ENCODE assay signal across 25 mouse cellular contexts in the genomic region with DNA sequence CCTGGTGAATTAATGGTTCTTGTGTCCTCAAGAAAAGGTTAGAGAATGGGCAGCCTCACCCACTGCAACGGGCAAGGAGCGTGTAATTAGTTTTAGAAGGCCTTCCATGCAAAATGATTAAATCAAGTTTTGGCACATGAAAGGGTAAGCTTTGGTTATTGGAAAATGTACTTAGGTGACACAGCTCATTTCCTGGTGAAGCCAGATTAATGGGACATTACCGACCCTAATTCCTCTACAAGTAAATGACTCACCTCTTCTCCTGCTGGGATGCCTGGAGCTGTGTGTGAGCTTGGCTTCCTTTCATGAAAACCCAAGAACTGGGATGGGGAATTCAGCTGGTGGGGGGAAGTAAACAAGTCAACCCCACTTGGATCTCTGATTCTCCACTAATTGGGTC.
DNase-seq lines count a peak whose midpoint lies in the region; ATAC-seq and TF ChIP-seq lines count a peak whose summit lies in the region.
"Had no signal": no experiment of that assay in that cellular context is flagged by ENCODE, and none has a peak within 500 bp of the region (broad histone marks: within the 10 kb centered on the region; RNA-seq: fewer than 3 reads in every experiment).

No protein-coding gene starts in this region.

- H3K9ac ChIP-seq in embryonic facial prominence, embryonic 15.5 days = no peak overlapping the region
- H3K9ac ChIP-seq in kidney, postnatal 0 days (ENCODE audit: low read depth, low read length) = no peak overlapping the region
- H3K9ac ChIP-seq: forebrain, embryonic 13.5 days; heart, embryonic 15.5 days; hindbrain, embryonic 15.5 days; intestine, embryonic 15.5 days; liver, embryonic 15.5 days; lung, embryonic 15.5 days had no signal

- no peak for TF ChIP-seq CTCF in kidney, postnatal 0 days (IDR thresholded peaks at IDR 0.05; ENCODE audit: low read depth)

- no peak for ATAC-seq in embryonic facial prominence, embryonic 15.5 days (ENCODE audit: insufficient number of reproducible peaks, low FRiP score, low TSS enrichment, low read depth)
- ATAC-seq in kidney, postnatal 0 days (replicated peaks; ENCODE audit: low FRiP score, low read depth) = no peak
- ATAC-seq in erythroblast, adult 5-6 weeks (replicated peaks; ENCODE audit: low FRiP score, poor library complexity, severe bottlenecking) = no peak
- ATAC-seq: forebrain, embryonic 13.5 days; intestine, embryonic 15.5 days had no signal

- no peak overlapping the region for H3K4me3 ChIP-seq in embryonic facial prominence, embryonic 15.5 days (replicated peaks)
- no peak overlapping the region for H3K4me3 ChIP-seq in kidney, postnatal 0 days (replicated peaks; ENCODE audit: low read depth, low read length)
- H3K4me3 ChIP-seq: forebrain, embryonic 13.5 days; heart, adult 2 months; heart, embryonic 15.5 days; hindbrain, embryonic 15.5 days; intestine, embryonic 15.5 days; left cerebral cortex, adult 2 months; liver, embryonic 15.5 days; lung, embryonic 15.5 days; megakaryocyte, embryonic 14.5 days had no signal

- H3K27ac ChIP-seq in embryonic facial prominence, embryonic 15.5 days (replicated peaks) = peak overlapping the region; percentile 82; the same call in 1 of the 2 replicates
- no peak overlapping the region for H3K27ac ChIP-seq in kidney, postnatal 0 days
- H3K27ac ChIP-seq: forebrain, embryonic 13.5 days; heart, adult 2 months; heart, embryonic 15.5 days; hindbrain, embryonic 15.5 days; intestine, embryonic 15.5 days; left cerebral cortex, adult 2 months; liver, embryonic 15.5 days; lung, embryonic 15.5 days had no signal

- H3K27me3 ChIP-seq in embryonic facial prominence, embryonic 15.5 days = no peaks in the 10 kb centered on the region
- no peaks in the 10 kb centered on the region for H3K27me3 ChIP-seq in kidney, postnatal 0 days (ENCODE audit: insufficient read depth, low read length)
- H3K27me3 ChIP-seq: forebrain, embryonic 13.5 days; heart, embryonic 15.5 days; hindbrain, embryonic 15.5 days; intestine, embryonic 15.5 days; liver, embryonic 15.5 days; lung, embryonic 15.5 days had no signal

- DNase-seq in heart, adult 11 months = peak; percentile 61
- no peak for DNase-seq in heart, postnatal 4 days
- DNase-seq in 3T3-L1 (ENCODE audit: low read depth, low spot score) = peak; percentile 53
- DNase-seq in kidney, postnatal 0 days (ENCODE audit: low spot score) = peak; percentile 56
- DNase-seq in thymus, postnatal 0 days (ENCODE audit: low spot score) = no peak
- no peak for DNase-seq in heart, adult 18-20 months
- DNase-seq: adrenal gland, postnatal 10 days; cerebellum, adult 9-10 months; gastrocnemius, postnatal 14 days; heart, adult 2 months; heart, postnatal 36 days; liver; lung, postnatal 36 days; midbrain, embryonic 14.5 days; thymus, adult 18-20 months had no signal

- H3K36me3 ChIP-seq in embryonic facial prominence, embryonic 15.5 days = no peaks in the 10 kb centered on the region
- H3K36me3 ChIP-seq in kidney, postnatal 0 days (ENCODE audit: insufficient read depth, low read length) = no peaks in the 10 kb centered on the region
- H3K36me3 ChIP-seq: heart, embryonic 15.5 days; hindbrain, embryonic 15.5 days; intestine, embryonic 15.5 days; liver, embryonic 15.5 days; lung, embryonic 15.5 days had no signal

- 44% methylated on average over 3 of the region's 3 CpGs for WGBS in embryonic facial prominence, embryonic 15.5 days
- WGBS in kidney, postnatal 0 days = 24% methylated on average over 3 of the region's 3 CpGs

- no peaks in the 10 kb centered on the region for H3K9me3 ChIP-seq in embryonic facial prominence, embryonic 15.5 days (replicated peaks)
- no peaks in the 10 kb centered on the region for H3K9me3 ChIP-seq in kidney, postnatal 0 days (replicated peaks; ENCODE audit: low read length)
- H3K9me3 ChIP-seq: heart, embryonic 15.5 days; hindbrain, embryonic 15.5 days; intestine, embryonic 15.5 days; liver, embryonic 15.5 days; lung, embryonic 15.5 days; megakaryocyte, embryonic 14.5 days had no signal

- peaks cover 55% of the 10 kb centered on the region for H3K4me1 ChIP-seq in embryonic facial prominence, embryonic 15.5 days
- peaks cover 10% of the 10 kb centered on the region for H3K4me1 ChIP-seq in kidney, postnatal 0 days (replicated peaks; ENCODE audit: insufficient read depth, low read length)
- H3K4me1 ChIP-seq: intestine, embryonic 15.5 days; liver, embryonic 15.5 days had no signal

- no peak overlapping the region for H3K4me2 ChIP-seq in embryonic facial prominence, embryonic 15.5 days (replicated peaks)
- no peak overlapping the region for H3K4me2 ChIP-seq in kidney, postnatal 0 days (ENCODE audit: low read length)
- H3K4me2 ChIP-seq: forebrain, embryonic 13.5 days; heart, embryonic 15.5 days; hindbrain, embryonic 15.5 days; intestine, embryonic 15.5 days; liver, embryonic 15.5 days; lung, embryonic 15.5 days had no signal

Comparison
In these comparisons a context has a peak if more than half of its experiments do, and no peak if none do; other contexts are left out.
1. DNase-seq: peak in heart, adult 11 months (single experiment), 3T3-L1 (single experiment) and kidney, postnatal 0 days (single experiment); none in heart, postnatal 4 days (single experiment), thymus, postnatal 0 days (single experiment) and heart, adult 18-20 months (0 of 2).